Mouse (Mus musculus): Measurements from ENCODE around the gene Olfr1058.

- TF ChIP-seq POLR2AphosphoS2 (IDR thresholded peaks at IDR 0.05; ENCODE audit: insufficient read length, low read depth) (no peak), POLR2A (IDR thresholded peaks at IDR 0.05; ENCODE audit: insufficient read length, low read depth) (no peak), TCF12 (IDR thresholded peaks at IDR 0.05; ENCODE audit: insufficient read depth, poor library complexity, severe bottlenecking) (no peak), MAX (IDR thresholded peaks at IDR 0.05; ENCODE audit: low read depth) (no peak), MYOG (IDR thresholded peaks at IDR 0.05; ENCODE audit: control insufficient read depth in 1 of 3, insufficient read depth in 1 of 3, insufficient read length in 2 of 3, low read depth in 2 of 3) (no peak), REST (IDR thresholded peaks at IDR 0.05; ENCODE audit: insufficient read depth, insufficient read length) (no peak), E2F4 (IDR thresholded peaks at IDR 0.05; ENCODE audit: insufficient read depth) (no peak), USF1 (IDR thresholded peaks at IDR 0.05; ENCODE audit: low read depth) (no peak), CEBPB (IDR thresholded peaks at IDR 0.05; ENCODE audit: insufficient read depth, poor library complexity, severe bottlenecking) (no peak), TCF3 (IDR thresholded peaks at IDR 0.05; ENCODE audit: insufficient read length, low read depth) (no peak), SRF (IDR thresholded peaks at IDR 0.05; ENCODE audit: control insufficient read depth, insufficient read length, low read depth) (no peak), MYOD1 (IDR thresholded peaks at IDR 0.05; ENCODE audit: control insufficient read depth in 1 of 3, insufficient read length in 2 of 3, low read depth in 2 of 3) (no peak)
Observed at GRCm38 (mm10) chr2:86362369-86362768, 26.0 kb downstream of the Olfr1058 start, which contains the start of gene Olfr1056.

All from myocyte (in vitro differentiated cells).